Mouse (Mus musculus): ENCODE data around the gene Dctn3.
"Not testable (repeated sequence)": the region's sequence is repeated elsewhere in the genome, so short reads cannot be mapped to it uniquely, and the experiment has no call there.

Gene Dctn3

GRCm38 (mm10) chr4:41698421-41699016, 24.5 kb downstream of the Dctn3 start:
- DNase-seq (ENCODE audit: low read depth, low spot score), result not testable (repeated sequence)

GRCm38 (mm10) chr4:41696930-41697841, 25.8 kb downstream of the Dctn3 start, which contains the start of gene Cntfr:
Gene Cntfr (minus strand): TSS chr4:41697089.
- not testable (repeated sequence) for DNase-seq (ENCODE audit: low read depth, low spot score)

GRCm38 (mm10) chr4:41696452-41696851, 26.5 kb downstream of the Dctn3 start:
- not testable (repeated sequence) for DNase-seq (ENCODE audit: low read depth, low spot score)

- not testable (repeated sequence) for DNase-seq (ENCODE audit: low read depth, low spot score)
These were observed 27.2 kb downstream of the Dctn3 start for GRCm38 (mm10) chr4:41695800-41696199.

DNA sequence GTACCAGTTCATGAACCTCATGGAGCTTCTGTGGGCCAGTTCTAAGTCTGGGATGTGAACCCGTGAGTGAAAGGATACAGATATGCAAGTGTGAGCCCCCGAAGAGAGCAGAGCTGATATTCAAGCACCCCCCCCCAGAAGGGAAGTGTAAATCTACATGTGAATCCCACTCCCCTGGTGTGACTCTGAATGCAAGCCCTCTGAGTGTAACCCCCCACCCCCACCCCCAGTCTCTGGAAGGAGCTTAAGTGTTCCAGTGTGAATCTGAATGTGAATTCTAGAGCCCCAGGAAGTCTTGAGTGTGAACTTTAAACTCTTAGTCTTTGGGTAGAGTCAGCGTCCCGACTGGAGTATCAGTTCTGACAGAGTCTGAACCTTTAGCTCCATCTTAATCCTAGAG, 29.5 kb downstream of the Dctn3 start:
- DNase-seq (ENCODE audit: low read depth, low spot score), result not testable (repeated sequence)

DNA sequence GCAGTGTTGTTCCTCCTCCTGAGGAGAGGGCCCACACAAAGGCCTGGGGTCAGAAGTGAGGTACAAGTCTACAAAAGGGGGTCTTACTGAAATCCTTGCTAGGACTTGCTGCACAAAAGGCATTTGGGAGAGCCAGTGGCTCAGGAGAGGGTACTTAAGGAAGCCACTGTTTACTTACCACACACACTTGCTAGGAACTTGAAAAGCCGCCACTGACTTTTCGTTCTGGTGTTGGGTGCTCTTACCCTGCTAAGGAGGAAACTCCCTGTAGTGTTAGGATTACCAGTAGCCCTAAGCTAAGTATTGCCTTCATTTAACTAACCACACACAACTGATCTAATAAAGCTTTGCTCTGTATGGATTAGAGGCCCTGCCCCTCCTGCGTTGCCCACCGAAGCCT, 33.0 kb downstream of the Dctn3 start:
- DNase-seq (ENCODE audit: low read depth, low spot score), result not testable (repeated sequence)

DNA sequence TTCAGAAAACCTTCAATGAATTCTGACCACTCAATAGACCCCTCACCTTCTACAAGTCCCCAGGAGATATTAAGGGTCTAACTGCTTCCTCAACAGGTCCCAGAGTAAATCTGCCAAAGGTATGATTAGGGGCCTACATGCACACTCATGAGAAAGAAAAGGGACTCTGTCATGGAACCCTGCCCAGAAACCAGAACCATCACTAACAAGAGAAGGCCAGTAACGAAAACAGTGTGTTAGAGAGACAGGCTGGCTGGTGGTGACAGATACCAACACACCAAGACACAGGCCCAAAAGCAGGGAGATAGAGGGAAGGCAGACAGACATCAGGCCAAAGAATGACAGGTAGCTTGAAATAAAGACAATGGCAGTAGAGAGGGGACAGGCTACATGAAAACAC, 34.4 kb downstream of the Dctn3 start:
- not testable (repeated sequence) for DNase-seq (ENCODE audit: low read depth, low spot score)

DNA sequence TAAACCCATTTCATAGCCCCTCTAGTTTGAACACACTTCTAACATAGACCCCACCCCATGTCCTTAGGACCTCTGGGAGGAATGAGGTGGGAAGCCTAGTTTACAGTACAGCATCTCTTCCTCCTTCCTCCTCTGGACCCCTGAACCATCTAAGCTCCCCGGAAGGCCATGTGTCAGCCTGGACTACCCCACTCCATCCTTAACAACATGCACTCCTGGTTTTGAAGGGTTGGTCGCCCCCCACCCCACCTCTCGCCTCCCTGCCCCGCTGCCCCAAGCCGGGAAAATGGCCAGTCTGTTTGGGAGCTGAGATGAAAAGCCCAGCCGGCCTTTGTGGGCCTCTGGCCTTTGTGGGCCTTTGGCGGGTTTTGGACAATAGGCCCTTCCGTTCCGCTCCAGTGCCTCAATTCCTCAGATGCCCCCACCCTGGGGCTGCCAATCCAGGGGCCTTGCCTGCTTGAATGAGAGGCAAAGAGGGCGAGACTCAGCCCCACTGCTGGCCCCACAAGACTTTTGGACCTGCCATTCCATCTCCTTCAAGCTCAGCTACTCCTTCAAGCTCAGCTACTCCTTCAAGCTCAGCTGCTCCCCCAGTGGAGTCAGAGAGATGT, 37.0 kb downstream of the Dctn3 start:
- not testable (repeated sequence) for DNase-seq (ENCODE audit: low read depth, low spot score)

- not testable (repeated sequence) for DNase-seq (ENCODE audit: low read depth, low spot score)
These were observed 38.0 kb downstream of the Dctn3 start for GRCm38 (mm10) chr4:41684931-41685453.

GRCm38 (mm10) chr4:41684131-41684930, 38.6 kb downstream of the Dctn3 start:
- DNase-seq (ENCODE audit: low read depth, low spot score), result not testable (repeated sequence)

DNA sequence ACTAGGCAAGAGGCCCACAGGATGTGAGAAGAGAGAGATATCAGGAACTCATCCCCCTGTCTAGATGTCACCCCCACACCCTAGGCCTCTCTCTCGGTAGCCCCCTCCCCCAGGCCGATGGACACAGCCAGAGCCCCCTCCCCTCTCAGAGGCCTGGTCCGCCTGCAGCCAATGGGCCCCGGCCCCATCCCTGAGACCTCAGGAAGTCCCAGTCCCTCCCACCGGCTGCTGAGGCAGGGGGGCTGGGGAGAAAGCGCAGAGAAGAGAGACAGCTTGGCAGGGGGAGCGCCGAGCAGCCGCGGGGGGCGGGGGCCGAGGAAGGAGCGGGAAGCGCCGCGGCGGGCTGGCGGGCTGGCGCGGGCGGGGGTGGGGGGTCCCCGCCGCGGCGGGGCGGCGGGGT, 39.7 kb downstream of the Dctn3 start:
- DNase-seq (ENCODE audit: low read depth, low spot score), result not testable (repeated sequence)

GRCm38 (mm10) chr4:41682789-41683188, 40.2 kb downstream of the Dctn3 start:
- DNase-seq (ENCODE audit: low read depth, low spot score), result no peak

DNA sequence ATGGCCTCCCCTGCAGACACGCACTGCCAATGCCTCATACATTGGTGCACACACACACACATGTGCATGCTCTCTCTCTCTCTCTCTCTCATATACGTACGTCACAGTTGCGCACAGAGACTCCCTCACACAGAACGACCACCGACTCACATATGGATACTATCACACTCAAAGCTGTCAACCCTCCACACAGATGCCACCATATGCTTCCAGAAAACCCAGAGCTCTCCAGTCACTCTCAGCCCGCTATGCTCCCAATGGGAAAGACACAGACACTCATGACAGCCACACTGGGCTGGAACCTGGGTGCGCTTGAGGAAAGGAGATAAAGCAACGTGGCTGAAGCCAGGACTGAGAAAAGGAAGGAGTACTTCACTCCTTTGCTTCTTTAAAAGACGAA, 41.0 kb downstream of the Dctn3 start:
- no peak for DNase-seq (ENCODE audit: low read depth, low spot score)

- DNase-seq (ENCODE audit: low read depth, low spot score), result peak; percentile 73
These were observed 41.8 kb downstream of the Dctn3 start for GRCm38 (mm10) chr4:41681176-41681575.

GRCm38 (mm10) chr4:41679291-41679690, 43.7 kb downstream of the Dctn3 start:
- no peak for DNase-seq (ENCODE audit: low read depth, low spot score)

DNA sequence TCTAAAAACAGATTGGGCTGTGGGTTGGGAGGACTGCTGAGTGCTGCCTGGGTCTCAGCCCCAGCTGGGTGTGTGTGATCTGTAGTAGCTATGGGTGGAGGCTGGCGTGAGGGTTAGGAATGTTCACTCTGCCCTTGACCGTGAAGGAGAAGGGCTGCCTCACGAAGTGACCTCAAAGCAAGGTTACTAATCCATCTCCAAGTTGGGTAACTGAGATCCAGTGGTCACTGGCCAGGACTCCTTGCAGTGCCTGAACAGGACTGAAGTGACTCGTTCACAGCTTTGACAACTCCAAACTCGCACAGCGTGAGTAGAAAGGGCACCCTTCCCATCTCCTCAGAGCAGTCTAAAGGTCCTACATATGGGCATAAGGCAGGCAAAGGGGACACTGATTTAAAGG, 44.1 kb downstream of the Dctn3 start:
- no peak for DNase-seq (ENCODE audit: low read depth, low spot score)

GRCm38 (mm10) chr4:41677006-41677629, 45.9 kb downstream of the Dctn3 start:
- DNase-seq (ENCODE audit: low read depth, low spot score), result no peak

GRCm38 (mm10) chr4:41676248-41677005, 46.5 kb downstream of the Dctn3 start:
- DNase-seq (ENCODE audit: low read depth, low spot score), result no peak

DNA sequence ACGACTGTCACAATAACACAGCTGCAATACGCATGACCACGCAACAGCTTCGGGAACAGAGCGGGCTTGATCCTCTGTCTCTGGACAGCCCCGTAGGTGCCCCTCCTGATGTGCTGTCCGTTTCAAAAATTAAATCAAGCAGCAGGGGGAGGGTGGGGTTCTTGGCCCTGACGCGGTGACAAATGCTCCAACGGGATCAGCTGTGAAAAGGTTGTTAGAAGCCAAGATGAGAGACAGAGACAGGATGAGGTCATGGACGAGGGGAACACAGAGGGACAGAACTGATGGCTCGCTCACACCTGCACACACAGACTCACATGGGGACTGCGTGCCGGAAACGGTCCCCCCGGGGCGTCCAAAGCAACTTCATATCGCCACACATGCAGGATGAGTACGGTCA, 49.8 kb downstream of the Dctn3 start:
- no peak for DNase-seq (ENCODE audit: low read depth, low spot score)

DNA sequence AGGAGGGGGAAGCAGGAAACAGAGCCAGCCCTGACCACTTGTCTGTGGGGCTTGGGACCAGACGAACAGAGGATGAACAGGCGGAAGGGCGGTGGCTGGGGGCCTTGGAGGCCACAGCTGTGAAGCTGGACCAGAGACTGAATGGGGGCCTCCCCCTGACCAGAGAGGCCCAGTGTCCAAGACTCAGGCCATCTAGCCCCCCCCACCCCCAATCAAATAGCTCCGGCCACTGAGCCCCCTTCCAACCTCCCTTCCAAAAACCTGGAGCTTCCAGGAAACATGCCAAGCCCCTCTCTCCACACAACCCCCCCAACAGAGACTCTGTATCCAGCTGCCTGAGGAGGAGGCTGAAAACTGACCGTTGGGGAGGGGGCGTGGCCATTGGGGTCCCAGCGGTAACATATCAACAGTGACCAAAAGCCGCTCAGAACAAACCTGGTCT, 50.4 kb downstream of the Dctn3 start:
- no peak for DNase-seq (ENCODE audit: low read depth, low spot score)

All from telencephalon, adult 2 months (tissue).